Mouse (Mus musculus): ENCODE results near the gene Aig1.

DNA sequence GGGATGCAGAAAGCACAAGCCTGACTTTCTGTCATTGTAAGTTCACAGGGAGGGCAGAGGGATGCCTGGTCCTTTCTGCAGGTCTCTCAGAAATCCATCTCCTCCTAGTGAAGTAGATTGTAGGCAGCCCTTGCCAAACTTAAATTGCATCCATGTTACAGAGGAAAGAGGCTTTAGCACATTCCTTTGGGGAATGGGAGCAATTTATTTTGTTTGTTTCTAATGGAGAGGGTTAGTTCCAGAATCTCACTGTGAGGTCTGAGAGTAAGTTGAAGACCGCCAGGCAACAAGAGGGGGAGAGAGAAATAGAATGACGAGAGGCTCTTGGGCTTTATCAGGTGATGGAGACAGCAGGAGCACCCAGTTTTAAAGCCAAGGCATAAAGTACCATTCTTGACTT lies 155.7 kb downstream of the Aig1 start:
- TF ChIP-seq GATA1 (IDR thresholded peaks at IDR 0.05; ENCODE audit: low read length): no peak
- TF ChIP-seq TAL1 (IDR thresholded peaks at IDR 0.05; ENCODE audit: low read length): no peak

All from erythroblast, embryonic 14.5 days (primary cell).